Mouse (Mus musculus) kidney, embryonic 14.5 days (tissue): ENCODE measurements around the gene Spata3. TPM values are rescaled to one million over a fixed set of nuclear protein-coding genes. Genes with fewer than 3 reads are reported as not detected.

Source experiments
- ATAC-seq: fragments of 200-750 bp; cut with Nextera tagmentation; 2 replicates; pipeline ENCODE4 v1.8.0; 2017; ENCODE audit warnings: moderate number of reproducible peaks, mild to moderate bottlenecking, moderate TSS enrichment, moderate library complexity; ENCODE audit not compliant: low FRiP score, low TSS enrichment
- H3K27ac ChIP-seq: fragments of 300-500 bp; sonication (generic); 2 replicates; pipeline ENCODE4 v1.5.1; 2014; ENCODE audit warnings: low read depth, mild to moderate bottlenecking, low read length, moderate library complexity, mixed read lengths
- H3K27me3 ChIP-seq: fragments of 300-500 bp; sonication (generic); 2 replicates; pipeline ENCODE4 v1.6.1; 2014; ENCODE audit warnings: mild to moderate bottlenecking, low read length; ENCODE audit not compliant: control insufficient read depth, insufficient read depth
- H3K36me3 ChIP-seq: fragments of 300-500 bp; sonication (generic); 2 replicates; pipeline ENCODE4 v1.6.1; 2014; ENCODE audit warnings: low read length, mixed read lengths; ENCODE audit not compliant: control insufficient read depth, insufficient read depth
- H3K4me1 ChIP-seq: fragments of 300-500 bp; sonication (generic); 2 replicates; pipeline ENCODE4 v1.6.1; 2014; ENCODE audit warnings: low read length, mixed read lengths; ENCODE audit not compliant: control insufficient read depth, insufficient read depth
- H3K4me2 ChIP-seq: fragments of 300-500 bp; sonication (generic); replicated peaks from 2 replicates; pipeline ENCODE4 v1.6.1; 2014; ENCODE audit warnings: low read depth, mild to moderate bottlenecking, low read length
- H3K4me3 ChIP-seq: fragments of 300-500 bp; sonication (generic); 2 replicates; pipeline ENCODE4 v1.5.1; 2014; ENCODE audit warnings: mild to moderate bottlenecking, low read length
- H3K9ac ChIP-seq: fragments of 300-500 bp; sonication (generic); 2 replicates; pipeline ENCODE4 v1.6.1; 2014; ENCODE audit warnings: low read depth, mild to moderate bottlenecking, low read length, moderate library complexity
- H3K9me3 ChIP-seq: fragments of 300-500 bp; sonication (generic); 2 replicates; pipeline ENCODE4 v1.6.1; 2016; ENCODE audit warnings: low read length; ENCODE audit not compliant: control insufficient read depth
- WGBS: fragments of 180-500 bp; shearing (Covaris S2); extraction: QIAGEN DNeasy Blood & Tissue Kit; methylation state at CpG from one replicate; pipeline ENCODE4 v1.1.7; 2014; 5-methylcytosine and 5-hydroxymethylcytosine counted together
- polyA plus RNA-seq: library from polyadenylated mRNA; unstranded; fragments of >200 nt; fragmentation: Nextera tagmentation; extraction: Ambion mirVana; gene quantifications from 2 replicates; pipeline ENCODE4 v1.2.1, GENCODE M21; 2014

Gene Spata3
- polyA plus RNA-seq, 1 experiment from 2014 or later, result 0.34 TPM

DNA sequence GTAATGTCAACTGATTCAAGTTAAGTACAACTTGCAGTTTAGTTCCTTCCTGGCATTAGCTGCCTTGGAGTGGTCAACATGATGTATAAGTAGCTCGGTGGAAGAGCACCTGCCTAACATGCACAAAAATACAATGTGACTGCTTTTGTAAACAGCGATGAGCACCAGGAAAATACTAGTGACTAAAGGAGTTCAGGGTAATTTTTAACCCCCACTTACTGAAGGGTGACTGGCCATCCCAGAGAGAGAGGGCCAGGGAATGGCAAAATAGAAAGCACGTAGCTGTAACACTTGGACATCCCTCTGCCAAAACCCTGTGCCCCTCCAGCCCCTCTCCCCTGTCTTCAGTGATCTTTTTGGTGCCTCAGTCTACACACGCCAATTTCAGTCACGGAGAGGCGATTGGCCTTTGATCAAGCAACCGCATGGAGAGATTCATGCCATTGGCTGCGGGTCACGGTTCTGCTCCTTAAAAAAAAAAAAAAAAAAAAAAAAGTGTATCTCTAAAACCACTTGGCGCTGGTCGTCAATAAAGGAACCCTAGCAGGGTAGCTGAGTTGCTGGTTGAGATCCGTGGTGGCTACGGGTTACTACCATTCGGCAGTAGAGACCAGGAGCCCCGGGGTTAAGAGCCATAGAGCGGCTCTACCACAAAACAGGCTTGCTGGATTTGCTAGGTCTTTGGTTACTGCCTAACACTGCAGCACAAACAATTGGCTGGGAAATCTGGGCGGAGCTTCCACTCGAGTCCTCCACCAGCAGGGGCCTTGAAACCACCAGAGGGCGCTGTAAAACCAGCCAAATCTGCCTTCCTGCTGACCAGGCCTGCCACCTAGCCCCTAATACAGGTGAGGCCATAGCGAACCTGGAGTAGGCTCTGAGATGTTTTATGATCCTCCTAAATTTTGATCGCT lies 42.5 kb downstream of the Spata3 start:
- Histone ChIP-seq H3K36me3 (no peaks in the 10 kb centered on the region), H3K27me3 (no peaks in the 10 kb centered on the region), H3K4me2 (peak overlapping the region; percentile 45), H3K27ac (no peak overlapping the region), H3K4me1 (no peaks in the 10 kb centered on the region), H3K9ac (peak overlapping the region; percentile 3; the same call in 1 of the 2 replicates), H3K9me3 (no peaks in the 10 kb centered on the region), H3K4me3 (peak overlapping the region; percentile 17)
- WGBS, result 8% methylated on average over 21 of the region's 21 CpGs
- ATAC-seq, result peak; percentile 83

GRCm38 (mm10) chr1:86062523-86062922 lies 45.9 kb downstream of the Spata3 start:
- Histone ChIP-seq H3K27me3 (no peaks in the 10 kb centered on the region), H3K9me3 (no peaks in the 10 kb centered on the region), H3K4me3 (no peak overlapping the region), H3K9ac (no peak overlapping the region), H3K4me2 (no peak overlapping the region), H3K27ac (no peak overlapping the region), H3K4me1 (peaks cover 9% of the 10 kb centered on the region), H3K36me3 (no peaks in the 10 kb centered on the region; the same call in 1 of the 2 replicates)
- no peak for ATAC-seq
- 87% methylated on average over 6 of the region's 6 CpGs for WGBS

GRCm38 (mm10) chr1:86064271-86064991 lies 47.8 kb downstream of the Spata3 start, which contains the start of gene Psmd1:
Psmd1 (plus strand) TSS chr1:86064387.
- Histone ChIP-seq H3K36me3 (no peaks in the 10 kb centered on the region; the same call in 1 of the 2 replicates), H3K9ac (peak within 1 kb of the TSS; percentile 96), H3K4me3 (peak within 1 kb of the TSS; percentile 100), H3K27me3 (no peaks in the 10 kb centered on the region), H3K4me2 (peak within 1 kb of the TSS; percentile 91), H3K27ac (peak within 1 kb of the TSS; percentile 57; the same call in 1 of the 2 replicates), H3K4me1 (peaks cover 9% of the 10 kb centered on the region), H3K9me3 (no peaks in the 10 kb centered on the region)
- under 1% methylated on average over 47 of the region's 47 CpGs for WGBS
- peak; percentile 93 for ATAC-seq

DNA sequence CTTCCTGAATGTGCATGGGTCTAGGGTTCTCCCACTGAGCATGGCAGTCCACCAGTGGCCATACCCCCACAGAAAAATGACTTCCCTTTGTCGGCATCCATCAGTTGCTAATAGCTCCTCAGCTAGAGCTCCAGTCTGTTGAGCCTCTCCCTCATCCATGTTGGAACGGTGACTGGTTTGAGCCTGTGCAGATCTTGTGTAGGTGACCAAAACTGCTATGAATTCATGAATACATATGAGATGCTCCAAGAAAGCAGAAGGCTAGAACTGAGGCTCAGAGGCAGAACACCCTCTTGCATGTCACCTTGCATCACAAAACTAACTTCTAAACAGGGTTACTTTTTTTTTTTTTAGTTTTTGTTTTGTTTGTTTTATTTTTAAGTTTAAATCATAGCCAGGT lies 59.9 kb downstream of the Spata3 start:
- peaks cover 70% of the 10 kb centered on the region for H3K36me3 ChIP-seq
- no peak for ATAC-seq
- WGBS, result 92% methylated on average over 2 of the region's 2 CpGs

More for the DNA sequence above, 59.9 kb downstream of the Spata3 start:
- Histone ChIP-seq H3K27me3 (no peaks in the 10 kb centered on the region), H3K4me2 (no peak overlapping the region), H3K27ac (no peak overlapping the region), H3K4me1 (no peaks in the 10 kb centered on the region), H3K4me3 (no peak overlapping the region), H3K9me3 (no peaks in the 10 kb centered on the region), H3K9ac (no peak overlapping the region)

Other genes with a start within 250 kb of the Spata3 start
- gene A630001G21Rik, start 238.2 kb upstream of the Spata3 start, polyA plus RNA-seq, result 0.87 and 1.8 TPM in 2 replicates
- 37.9 and 53.0 TPM in 2 replicates for gene Cab39, start 223.4 kb upstream of the Spata3 start, polyA plus RNA-seq
- 145 and 179 TPM in 2 replicates for gene Itm2c, start 122.5 kb upstream of the Spata3 start, polyA plus RNA-seq
- gene 4933407L21Rik, start 88.3 kb upstream of the Spata3 start, polyA plus RNA-seq, result 0.85 and 1.7 TPM in 2 replicates
- gene Gpr55, start 55.8 kb upstream of the Spata3 start, polyA plus RNA-seq, result 0.07 TPM in 1 of 2 replicates, not detected in the other
- gene 2810459M11Rik, start 29.0 kb downstream of the Spata3 start, polyA plus RNA-seq, result 0.81 and 1.7 TPM in 2 replicates
- gene Psmd1, start 47.6 kb downstream of the Spata3 start, polyA plus RNA-seq, result 135 and 207 TPM in 2 replicates
- gene Htr2b, start 95.2 kb downstream of the Spata3 start, polyA plus RNA-seq, result 1.2 and 1.3 TPM in 2 replicates
- 0.53 and 0.76 TPM in 2 replicates for gene Gm21972, start 116.8 kb downstream of the Spata3 start, polyA plus RNA-seq
- 18.9 and 30.5 TPM in 2 replicates for gene Armc9, start 138.0 kb downstream of the Spata3 start, polyA plus RNA-seq